Comparison of ENCODE assay signal across 9 mouse cellular contexts in the genomic region with DNA sequence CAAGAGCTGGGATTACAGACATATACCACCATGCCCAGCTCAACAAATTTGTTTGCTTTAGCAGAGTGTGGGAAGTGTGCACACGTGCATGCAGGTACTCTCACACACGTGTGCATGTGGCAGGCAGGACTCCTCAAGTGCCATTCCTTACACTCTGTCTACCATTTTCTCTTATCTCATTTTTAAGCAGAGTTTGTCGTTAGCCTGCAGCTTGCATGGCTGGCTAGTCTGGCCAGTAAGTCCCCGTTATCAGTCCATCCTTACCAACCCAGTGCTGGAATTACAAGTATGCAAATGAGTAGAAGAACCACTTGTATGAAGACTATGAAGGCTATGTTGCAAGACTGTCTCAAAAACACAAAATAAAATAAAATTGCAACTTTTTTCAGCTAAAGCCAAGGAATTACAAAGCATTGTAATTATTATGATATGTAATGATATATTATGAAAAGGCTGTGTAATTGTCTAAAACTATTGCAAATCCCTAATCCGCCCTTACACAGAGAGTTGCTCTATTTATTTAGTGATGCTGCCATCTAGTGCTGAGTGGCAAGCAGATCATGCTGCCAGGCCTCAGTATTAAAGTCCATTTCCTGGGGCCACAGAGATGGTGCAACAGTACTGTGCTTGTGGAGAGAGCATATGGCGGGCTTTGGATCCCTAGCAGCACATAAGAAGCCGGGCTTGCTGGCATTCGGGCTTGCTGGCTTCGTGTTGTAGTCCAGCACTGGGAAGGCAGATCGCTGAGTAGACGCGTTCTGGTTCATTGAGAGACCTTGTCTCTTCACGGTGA. TPM values are rescaled to one million over a fixed set of nuclear protein-coding genes. Genes with fewer than 3 reads are reported as not detected.
DNase-seq lines count a peak whose midpoint lies in the region; ATAC-seq and TF ChIP-seq lines count a peak whose summit lies in the region.
"Had no signal": no experiment of that assay in that cellular context is flagged by ENCODE, and none has a peak within 500 bp of the region (broad histone marks: within the 10 kb centered on the region; RNA-seq: fewer than 3 reads in every experiment).

No protein-coding gene starts in this region.

- no peak for DNase-seq in frontal cortex, postnatal 14 days (ENCODE audit: low spot score in 2 of 2)
- DNase-seq in cerebellum, adult 18-20 months, result peak; percentile 80 to 88
- peak; percentile 36 for DNase-seq in kidney, postnatal 14 days
- no peak for DNase-seq in heart, embryonic 10.5 days (ENCODE audit: low spot score)
- no peak for DNase-seq in forebrain, embryonic 10.5 days (ENCODE audit: extremely low spot score, low spot score)

- H3ac ChIP-seq in C2C12 (ENCODE audit: control insufficient read depth, insufficient read length, low read depth), result no peak overlapping the region

- no peak overlapping the region for H3K9ac ChIP-seq in stomach, embryonic 16.5 days (ENCODE audit: low read length)
- H3K9ac ChIP-seq: heart, embryonic 15.5 days had no signal

- 82% methylated on average over 13 of the region's 13 CpGs for WGBS in stomach, embryonic 16.5 days
- WGBS in heart, embryonic 10.5 days, result 74% methylated on average over 13 of the region's 13 CpGs
- WGBS in forebrain, embryonic 10.5 days, result 91% methylated on average over 13 of the region's 13 CpGs

- peaks cover 50% of the 10 kb centered on the region for H3K36me3 ChIP-seq in C2C12 (ENCODE audit: control insufficient read depth, insufficient read depth)
- peaks cover 7% of the 10 kb centered on the region; the same call in 1 of the 2 replicates for H3K36me3 ChIP-seq in stomach, embryonic 16.5 days (ENCODE audit: control insufficient read depth, insufficient read depth, low read length)
- peaks cover 71% of the 10 kb centered on the region for H3K36me3 ChIP-seq in heart, embryonic 10.5 days
- H3K36me3 ChIP-seq in forebrain, embryonic 10.5 days (replicated peaks), result peaks cover 94% of the 10 kb centered on the region

- H3K79me3 ChIP-seq in C2C12 (ENCODE audit: low read depth), result no peaks in the 10 kb centered on the region

- TF ChIP-seq CTCF in C2C12 (IDR thresholded peaks at IDR 0.05; ENCODE audit: control insufficient read depth, insufficient read depth, insufficient read length), result no peak

- no peak overlapping the region for H3K4me3 ChIP-seq in C2C12 (ENCODE audit: insufficient read depth, poor library complexity, severe bottlenecking)
- no peak overlapping the region for H3K4me3 ChIP-seq in stomach, embryonic 16.5 days (replicated peaks; ENCODE audit: low read length)
- H3K4me3 ChIP-seq in heart, embryonic 10.5 days, result no peak overlapping the region
- H3K4me3 ChIP-seq in forebrain, embryonic 10.5 days, result no peak overlapping the region
- H3K4me3 ChIP-seq: heart, embryonic 15.5 days had no signal

- no peak overlapping the region for H3K27ac ChIP-seq in stomach, embryonic 16.5 days (ENCODE audit: low read length)
- H3K27ac ChIP-seq in heart, embryonic 10.5 days, result no peak overlapping the region
- no peak overlapping the region for H3K27ac ChIP-seq in forebrain, embryonic 10.5 days
- H3K27ac ChIP-seq: heart, embryonic 15.5 days had no signal

- no peak overlapping the region for H3K4me2 ChIP-seq in stomach, embryonic 16.5 days (ENCODE audit: low read depth, low read length)
- H3K4me2 ChIP-seq: heart, embryonic 15.5 days had no signal

- ATAC-seq in frontal cortex, adult (ENCODE audit: low TSS enrichment), result peak; percentile 66; the same call in 1 of the 2 replicates
- 0 out of 2 replicates have a peak, but pooled peaks have one; percentile 17 for ATAC-seq in stomach, embryonic 16.5 days (ENCODE audit: insufficient read depth, low FRiP score)

- no peaks in the 10 kb centered on the region for H3K4me1 ChIP-seq in stomach, embryonic 16.5 days (ENCODE audit: control insufficient read depth, insufficient read depth, low read length)
- peaks cover 4% of the 10 kb centered on the region; the same call in 1 of the 2 replicates for H3K4me1 ChIP-seq in heart, embryonic 10.5 days
- no peaks in the 10 kb centered on the region for H3K4me1 ChIP-seq in forebrain, embryonic 10.5 days

- H3K79me2 ChIP-seq in C2C12 (ENCODE audit: control insufficient read depth, insufficient read depth), result no peaks in the 10 kb centered on the region

- no peaks in the 10 kb centered on the region for H3K9me3 ChIP-seq in stomach, embryonic 16.5 days (replicated peaks; ENCODE audit: control insufficient read depth, low read length)
- H3K9me3 ChIP-seq in heart, embryonic 10.5 days, result no peaks in the 10 kb centered on the region
- no peaks in the 10 kb centered on the region for H3K9me3 ChIP-seq in forebrain, embryonic 10.5 days
- H3K9me3 ChIP-seq: heart, embryonic 15.5 days had no signal

- no peaks in the 10 kb centered on the region for H3K27me3 ChIP-seq in C2C12 (ENCODE audit: control insufficient read depth, insufficient read depth, insufficient read length)
- H3K27me3 ChIP-seq in stomach, embryonic 16.5 days (ENCODE audit: control insufficient read depth, insufficient read depth, low read length), result no peaks in the 10 kb centered on the region
- no peaks in the 10 kb centered on the region for H3K27me3 ChIP-seq in heart, embryonic 10.5 days (ENCODE audit: insufficient read depth, poor library complexity, severe bottlenecking)
- H3K27me3 ChIP-seq in forebrain, embryonic 10.5 days (ENCODE audit: poor library complexity, severe bottlenecking), result no peaks in the 10 kb centered on the region
- H3K27me3 ChIP-seq: heart, embryonic 15.5 days had no signal

TF ChIP-seq in C2C12, 6 proteins besides CTCF, POLR2A, EP300 and RAD21:
- TF ChIP-seq USF1 (IDR thresholded peaks at IDR 0.05; ENCODE audit: low read depth), result no peak
- peak; percentile 35 for TF ChIP-seq MAX (IDR thresholded peaks at IDR 0.05)

RNA-seq across cellular contexts. Expression of a gene that starts 24.9 kb away (rescaled TPM):
- not detected for polyA plus RNA-seq in C2C12 (2012; fragmentation: generic; extraction: Trizol)
- polyA plus RNA-seq in stomach, embryonic 16.5 days (2015; fragmentation: Nextera tagmentation; extraction: Ambion mirVana), result 4.2 and 4.9 TPM in 2 replicates
- polyA plus RNA-seq in heart, embryonic 10.5 days (2016; fragmentation: Nextera tagmentation; extraction: Ambion mirVana), result 8.5 and 12.8 TPM in 2 replicates
- 1.3 TPM in 2 replicates for polyA plus RNA-seq in forebrain, embryonic 10.5 days (2016; fragmentation: Nextera tagmentation; extraction: Ambion mirVana)

RNA-seq across cellular contexts. Expression of a gene that starts 32.0 kb away (rescaled TPM):
- polyA plus RNA-seq in C2C12 (2012; fragmentation: generic; extraction: Trizol), result 86.5 TPM
- 292 and 307 TPM in 2 replicates for polyA plus RNA-seq in stomach, embryonic 16.5 days (2015; fragmentation: Nextera tagmentation; extraction: Ambion mirVana)
- 122 and 199 TPM in 2 replicates for polyA plus RNA-seq in heart, embryonic 10.5 days (2016; fragmentation: Nextera tagmentation; extraction: Ambion mirVana)
- 338 and 351 TPM in 2 replicates for polyA plus RNA-seq in forebrain, embryonic 10.5 days (2016; fragmentation: Nextera tagmentation; extraction: Ambion mirVana)

RNA-seq across cellular contexts. Expression of a gene that starts 36.8 kb away (rescaled TPM):
- 7.7 TPM for polyA plus RNA-seq in C2C12 (2012; fragmentation: generic; extraction: Trizol)
- polyA plus RNA-seq in stomach, embryonic 16.5 days (2015; fragmentation: Nextera tagmentation; extraction: Ambion mirVana), result 24.2 and 24.5 TPM in 2 replicates
- polyA plus RNA-seq in heart, embryonic 10.5 days (2016; fragmentation: Nextera tagmentation; extraction: Ambion mirVana), result 24.2 and 24.8 TPM in 2 replicates
- polyA plus RNA-seq in forebrain, embryonic 10.5 days (2016; fragmentation: Nextera tagmentation; extraction: Ambion mirVana), result 33.8 and 34.9 TPM in 2 replicates

Comparison
In these comparisons a context has a peak if more than half of its experiments do, and no peak if none do; other contexts are left out.
1. DNase-seq: peak in cerebellum, adult 18-20 months (2 of 2) and kidney, postnatal 14 days (single experiment); none in frontal cortex, postnatal 14 days (0 of 2), heart, embryonic 10.5 days (single experiment) and forebrain, embryonic 10.5 days (single experiment).